Mouse (Mus musculus) neural tube, embryonic 14.5 days (tissue): ENCODE data around the gene Atp6v1e1. TPM values are rescaled to one million over a fixed set of nuclear protein-coding genes. Genes with fewer than 3 reads are reported as not detected.

ENCODE experiments used
- ATAC-seq: fragments of 200-750 bp; cut with Nextera tagmentation; 2 replicates; pipeline ENCODE4 v1.8.0; 2017; ENCODE audit warnings: low read depth, mild to moderate bottlenecking, moderate TSS enrichment, moderate library complexity
- H3K27ac ChIP-seq: fragments of 300-500 bp; sonication (generic); 2 replicates; pipeline ENCODE4 v1.5.1; 2014; ENCODE audit warnings: low read depth, mild to moderate bottlenecking, control low read depth, low read length, moderate library complexity, mixed read lengths
- H3K27me3 ChIP-seq: fragments of 300-500 bp; sonication (generic); 2 replicates; pipeline ENCODE4 v1.6.1; 2014; ENCODE audit warnings: low read length; ENCODE audit not compliant: control insufficient read depth, insufficient read depth
- H3K36me3 ChIP-seq: fragments of 300-500 bp; sonication (generic); 2 replicates; pipeline ENCODE4 v1.6.1; 2014; ENCODE audit warnings: low read length, mixed read lengths; ENCODE audit not compliant: control insufficient read depth, insufficient read depth
- H3K4me1 ChIP-seq: fragments of 300-500 bp; sonication (generic); 2 replicates; pipeline ENCODE4 v1.6.1; 2014; ENCODE audit warnings: low read length; ENCODE audit not compliant: control insufficient read depth, insufficient read depth
- H3K4me2 ChIP-seq: fragments of 300-500 bp; sonication (generic); 2 replicates; pipeline ENCODE4 v1.6.1; 2014; ENCODE audit warnings: mild to moderate bottlenecking, low read depth, low read length, control low read depth
- H3K4me3 ChIP-seq: fragments of 300-500 bp; sonication (generic); 2 replicates; pipeline ENCODE4 v1.5.1; 2014; ENCODE audit warnings: low read depth, low read length, control low read depth, mixed read lengths
- H3K9ac ChIP-seq: fragments of 300-500 bp; sonication (generic); replicated peaks from 2 replicates; pipeline ENCODE4 v1.6.1; 2014; ENCODE audit warnings: low read depth, mild to moderate bottlenecking, control low read depth, low read length, mixed read lengths
- H3K9me3 ChIP-seq: fragments of 300-500 bp; sonication (generic); 2 replicates; pipeline ENCODE4 v1.6.1; 2016; ENCODE audit warnings: low read length; ENCODE audit not compliant: control insufficient read depth
- WGBS: fragments of 180-500 bp; shearing (Covaris S2); extraction: QIAGEN DNeasy Blood & Tissue Kit; methylation state at CpG from one replicate; pipeline ENCODE4 v1.1.7; 2014; 5-methylcytosine and 5-hydroxymethylcytosine counted together
- polyA plus RNA-seq: library from polyadenylated mRNA; unstranded; fragments of >200 nt; fragmentation: Nextera tagmentation; extraction: Ambion mirVana; gene quantifications from 2 replicates; pipeline ENCODE4 v1.2.1, GENCODE M21; 2014

Atp6v1e1 gene
- polyA plus RNA-seq, 1 experiment from 2014 or later: 335 TPM

GRCm38 (mm10) chr6:120784351-120784750 is 38.2 kb downstream of the Atp6v1e1 start:
- Histone ChIP-seq H3K27ac (peak overlapping the region; percentile 16; the same call in 1 of the 2 replicates), H3K4me3 (no peak overlapping the region), H3K27me3 (no peaks in the 10 kb centered on the region), H3K4me2 (no peak overlapping the region), H3K9me3 (no peaks in the 10 kb centered on the region), H3K36me3 (no peaks in the 10 kb centered on the region), H3K9ac (no peak overlapping the region), H3K4me1 (no peaks in the 10 kb centered on the region)
- peak; percentile 26; the same call in 1 of the 2 replicates for ATAC-seq
- WGBS: 42% methylated on average over 7 of the region's 7 CpGs

DNA sequence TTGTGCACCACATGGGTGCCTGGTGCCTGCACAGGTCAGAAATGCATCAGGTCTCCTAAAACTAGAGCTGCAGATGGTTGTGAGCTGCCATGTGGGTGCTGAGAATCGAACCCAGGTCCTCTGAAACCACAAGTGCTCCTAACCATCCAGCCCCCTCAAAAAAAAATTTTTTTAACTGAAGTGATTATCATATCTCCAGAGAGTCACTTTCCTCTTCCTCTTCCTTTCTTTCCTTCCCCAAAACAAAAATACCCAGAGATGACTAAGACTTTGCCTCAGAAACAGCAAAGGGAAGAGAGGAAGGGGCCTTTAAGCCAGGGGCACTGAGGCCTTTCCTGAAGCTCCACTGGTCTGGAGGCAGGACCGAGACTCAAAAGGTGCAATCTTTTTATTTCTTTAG is 39.6 kb downstream of the Atp6v1e1 start:
- no peak overlapping the region for H3K9ac ChIP-seq
- no peaks in the 10 kb centered on the region for H3K36me3 ChIP-seq
- 98% methylated on average over 2 of the region's 2 CpGs for WGBS
- H3K27me3 ChIP-seq: no peaks in the 10 kb centered on the region
- ATAC-seq: no peak
- H3K9me3 ChIP-seq: no peaks in the 10 kb centered on the region
- H3K4me1 ChIP-seq: no peaks in the 10 kb centered on the region
- H3K4me3 ChIP-seq: no peak overlapping the region
- H3K27ac ChIP-seq: no peak overlapping the region
- no peak overlapping the region for H3K4me2 ChIP-seq

DNA sequence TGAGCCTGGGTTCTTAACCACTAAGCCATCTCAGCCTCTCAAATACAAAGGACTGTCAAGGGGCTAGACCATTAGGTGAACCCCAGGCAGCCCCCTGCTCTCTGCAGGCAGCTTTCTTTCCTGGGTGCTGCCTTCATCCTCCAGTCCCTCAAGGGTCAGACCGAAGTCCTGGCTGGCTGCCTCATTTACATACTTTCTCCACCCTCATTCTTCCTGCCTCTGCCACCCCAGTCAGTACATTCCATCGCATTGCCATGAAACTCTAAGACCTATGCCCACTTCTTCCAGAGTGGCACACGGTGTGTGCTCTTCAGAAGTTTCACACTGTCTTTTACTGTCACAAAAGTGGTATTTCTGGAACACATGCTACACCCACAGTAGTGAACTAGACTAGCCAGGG is 44.4 kb downstream of the Atp6v1e1 start:
- no peak overlapping the region for H3K27ac ChIP-seq
- no peak for ATAC-seq
- H3K9me3 ChIP-seq: no peaks in the 10 kb centered on the region
- no peak overlapping the region for H3K4me2 ChIP-seq
- no peaks in the 10 kb centered on the region for H3K27me3 ChIP-seq
- no peak overlapping the region for H3K4me3 ChIP-seq
- H3K9ac ChIP-seq: no peak overlapping the region
- H3K36me3 ChIP-seq: no peaks in the 10 kb centered on the region
- 52% methylated on average over 3 of the region's 3 CpGs for WGBS
- H3K4me1 ChIP-seq: 0 out of 2 replicates have a peak, but pooled peaks cover 3% of the 10 kb centered on the region

DNA sequence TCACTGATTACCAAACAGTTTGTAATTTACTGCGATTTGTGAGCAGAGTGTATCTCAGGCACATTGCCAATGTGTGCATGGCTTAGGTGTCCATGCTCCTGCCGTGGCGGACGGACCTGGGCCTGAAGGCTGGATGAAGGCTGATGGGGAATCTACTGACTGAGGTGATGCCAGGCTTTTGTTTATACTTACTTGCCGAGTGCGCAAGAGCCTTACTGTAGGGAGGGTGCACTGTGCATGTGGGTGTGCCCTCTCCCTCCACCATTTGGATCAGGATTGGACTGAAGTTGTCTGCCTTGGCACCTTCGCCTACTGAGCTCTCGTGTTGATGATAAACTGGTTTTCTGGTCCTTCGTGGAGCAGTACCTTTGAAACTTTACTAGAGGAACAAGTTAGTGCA is 45.1 kb downstream of the Atp6v1e1 start:
- H3K4me3 ChIP-seq: no peak overlapping the region
- ATAC-seq: no peak
- 86% methylated on average over 9 of the region's 9 CpGs for WGBS

DNA sequence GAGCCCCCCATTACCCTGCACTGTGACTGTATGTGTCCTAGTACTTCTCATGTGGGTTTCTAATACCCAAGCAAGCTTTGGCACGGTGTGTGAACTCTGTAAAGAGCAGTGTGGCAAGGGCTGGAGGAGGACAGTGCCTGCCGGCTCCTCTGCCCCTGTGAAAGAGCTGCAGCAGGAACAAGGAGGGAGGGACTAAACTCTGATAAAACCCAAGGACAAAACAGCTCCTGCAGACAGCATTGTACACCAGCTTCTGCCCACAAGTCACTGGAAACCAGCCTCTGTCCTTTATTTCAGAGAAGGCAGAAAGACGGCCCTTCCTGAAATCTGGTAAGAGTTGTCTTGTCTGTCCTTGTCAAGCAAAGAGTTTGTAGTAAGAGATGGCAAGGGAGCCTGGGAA is 46.3 kb downstream of the Atp6v1e1 start:
- no peak overlapping the region for H3K9ac ChIP-seq
- peaks cover 10% of the 10 kb centered on the region; the same call in 1 of the 2 replicates for H3K4me1 ChIP-seq
- no peaks in the 10 kb centered on the region for H3K36me3 ChIP-seq
- H3K9me3 ChIP-seq: no peaks in the 10 kb centered on the region
- no peak overlapping the region for H3K4me2 ChIP-seq
- H3K4me3 ChIP-seq: no peak overlapping the region
- no peak for ATAC-seq
- H3K27ac ChIP-seq: no peak overlapping the region; the same call in 1 of the 2 replicates
- 87% methylated on average over 3 of the region's 3 CpGs for WGBS
- H3K27me3 ChIP-seq: no peaks in the 10 kb centered on the region

More for the DNA sequence above, 45.1 kb downstream of the Atp6v1e1 start:
- Histone ChIP-seq H3K27ac (no peak overlapping the region), H3K27me3 (no peaks in the 10 kb centered on the region), H3K9me3 (no peaks in the 10 kb centered on the region), H3K4me2 (no peak overlapping the region), H3K9ac (no peak overlapping the region), H3K4me1 (peaks cover 10% of the 10 kb centered on the region; the same call in 1 of the 2 replicates), H3K36me3 (no peaks in the 10 kb centered on the region)

DNA sequence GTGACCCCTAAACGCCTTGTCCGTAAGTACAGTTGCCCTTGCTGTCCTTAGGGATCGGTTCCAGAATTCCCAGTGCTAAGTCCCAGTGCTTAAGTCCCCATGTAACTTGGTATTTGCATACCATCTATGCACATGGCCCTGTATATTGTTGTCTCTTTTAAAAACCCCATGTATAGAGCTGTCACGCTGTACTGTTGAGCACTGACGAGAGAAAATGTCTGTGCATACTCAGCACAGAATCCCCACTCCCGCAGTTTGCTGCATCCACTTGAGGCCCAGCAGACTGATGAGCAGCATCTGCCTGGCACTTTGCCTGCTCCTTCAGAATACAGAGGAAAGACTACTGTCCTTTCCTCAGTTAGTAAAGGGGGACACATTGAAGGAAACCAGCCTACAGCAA is 48.8 kb downstream of the Atp6v1e1 start:
- H3K9ac ChIP-seq: no peak overlapping the region
- no peaks in the 10 kb centered on the region for H3K36me3 ChIP-seq
- H3K4me1 ChIP-seq: peaks cover 10% of the 10 kb centered on the region; the same call in 1 of the 2 replicates
- H3K4me2 ChIP-seq: peak overlapping the region; percentile 5; the same call in 1 of the 2 replicates
- 56% methylated on average over 6 of the region's 6 CpGs for WGBS
- no peaks in the 10 kb centered on the region for H3K9me3 ChIP-seq
- H3K4me3 ChIP-seq: no peak overlapping the region
- H3K27me3 ChIP-seq: no peaks in the 10 kb centered on the region
- peak; percentile 34; the same call in 1 of the 2 replicates for ATAC-seq
- H3K27ac ChIP-seq: peak overlapping the region; percentile 66

GRCm38 (mm10) chr6:120773149-120773628 is 49.4 kb downstream of the Atp6v1e1 start, which contains the start of gene Slc25a18:
Gene Slc25a18, plus strand, starts transcription at chr6:120773578.
- ATAC-seq: peak; percentile 85
- Histone ChIP-seq H3K4me1 (peaks cover 10% of the 10 kb centered on the region; the same call in 1 of the 2 replicates), H3K27ac (peak within 1 kb of the TSS; percentile 66), H3K36me3 (no peaks in the 10 kb centered on the region), H3K9ac (no peak within 1 kb of the TSS), H3K4me3 (no peak within 1 kb of the TSS), H3K4me2 (peak within 1 kb of the TSS; percentile 5; the same call in 1 of the 2 replicates), H3K9me3 (no peaks in the 10 kb centered on the region), H3K27me3 (no peaks in the 10 kb centered on the region)
- 12% methylated on average over 5 of the region's 5 CpGs for WGBS

- no peak for ATAC-seq
- Histone ChIP-seq H3K9ac (no peak overlapping the region), H3K4me3 (no peak overlapping the region), H3K4me2 (no peak overlapping the region), H3K36me3 (no peaks in the 10 kb centered on the region), H3K27me3 (no peaks in the 10 kb centered on the region), H3K4me1 (peaks cover 10% of the 10 kb centered on the region; the same call in 1 of the 2 replicates), H3K27ac (peak overlapping the region; percentile 66), H3K9me3 (no peaks in the 10 kb centered on the region)
Measured at GRCm38 (mm10) chr6:120772025-120772424, 50.6 kb downstream of the Atp6v1e1 start.

- 84% methylated on average over 1 of the region's 1 CpGs for WGBS
Measured at GRCm38 (mm10) chr6:120771366-120771765, 51.2 kb downstream of the Atp6v1e1 start.

More at GRCm38 (mm10) chr6:120771366-120771765, 51.2 kb downstream of the Atp6v1e1 start:
- H3K27ac ChIP-seq: no peak overlapping the region
- peaks cover 10% of the 10 kb centered on the region; the same call in 1 of the 2 replicates for H3K4me1 ChIP-seq
- no peaks in the 10 kb centered on the region for H3K27me3 ChIP-seq
- H3K36me3 ChIP-seq: no peaks in the 10 kb centered on the region
- H3K4me2 ChIP-seq: no peak overlapping the region
- H3K4me3 ChIP-seq: no peak overlapping the region
- ATAC-seq: no peak
- no peak overlapping the region for H3K9ac ChIP-seq
- no peaks in the 10 kb centered on the region for H3K9me3 ChIP-seq
